Mouse (Mus musculus) layer of hippocampus, adult 11-12 months (tissue): ENCODE data around the gene Rps26.

ENCODE experiments used
- DNase-seq: peaks from one replicate; pipeline ENCODE4 v3.0.0; 2022; ENCODE audit warnings: low spot score

Rps26 gene

GRCm38 (mm10) chr10:128626311-128627310, at the start of gene Rps26:
Gene Rps26 (minus strand): TSS chr10:128626747.
- DNase-seq: peak; percentile 95

GRCm38 (mm10) chr10:128674469-128675008, 48.0 kb upstream of the Rps26 start:
- no peak for DNase-seq

- peak; percentile 82 for DNase-seq
These were observed 47.4 kb upstream of the Rps26 start, which contains the start of gene Suox for GRCm38 (mm10) chr10:128673763-128674468. Gene Suox (minus strand): TSS chr10:128674073.

- no peak for DNase-seq
These were observed 44.6 kb upstream of the Rps26 start for GRCm38 (mm10) chr10:128671148-128671547.

- peak; percentile 65 for DNase-seq
These were observed 42.5 kb upstream of the Rps26 start for GRCm38 (mm10) chr10:128668790-128669672.

GRCm38 (mm10) chr10:128665806-128666205, 39.3 kb upstream of the Rps26 start:
- DNase-seq: no peak

- DNase-seq: no peak
These were observed 38.8 kb upstream of the Rps26 start for GRCm38 (mm10) chr10:128665307-128665706.

GRCm38 (mm10) chr10:128664808-128665207, 38.3 kb upstream of the Rps26 start:
- no peak for DNase-seq

- DNase-seq: no peak
These were observed 37.1 kb upstream of the Rps26 start for GRCm38 (mm10) chr10:128663441-128664220.

GRCm38 (mm10) chr10:128662465-128662864, 35.9 kb upstream of the Rps26 start:
- DNase-seq: no peak

- no peak for DNase-seq
These were observed 32.9 kb upstream of the Rps26 start for GRCm38 (mm10) chr10:128659490-128659889.

- no peak for DNase-seq
These were observed 31.3 kb upstream of the Rps26 start for GRCm38 (mm10) chr10:128657844-128658243.

- DNase-seq: no peak
These were observed 30.2 kb upstream of the Rps26 start for GRCm38 (mm10) chr10:128656731-128657130.

- DNase-seq: no peak
These were observed 28.7 kb upstream of the Rps26 start for GRCm38 (mm10) chr10:128655254-128655653.

- no peak for DNase-seq
These were observed 27.3 kb upstream of the Rps26 start for GRCm38 (mm10) chr10:128653866-128654265.

GRCm38 (mm10) chr10:128646139-128647089, 19.9 kb upstream of the Rps26 start:
- no peak for DNase-seq

GRCm38 (mm10) chr10:128645111-128646011, 18.8 kb upstream of the Rps26 start, which contains the start of gene Ikzf4:
Gene Ikzf4 (minus strand): TSS chr10:128645991.
- peak; percentile 30 for DNase-seq

- DNase-seq: no peak
These were observed 16.2 kb upstream of the Rps26 start for GRCm38 (mm10) chr10:128642749-128643148.
